Mouse (Mus musculus): Measurements from ENCODE around the gene Mrpl42.
A peak's percentile ranks its signal among the peaks of the same experiment; 100 is the strongest.

The Mrpl42 gene

GRCm38 (mm10) chr10:95514656-95515292 lies 13.0 kb upstream of the Mrpl42 start, which contains the start of gene Ube2n:
Ube2n (plus strand) TSS chr10:95515145.
- DNase-seq: peak; percentile 97

GRCm38 (mm10) chr10:95513768-95514556 lies 12.2 kb upstream of the Mrpl42 start:
- no peak for DNase-seq

- DNase-seq: no peak
Observed at GRCm38 (mm10) chr10:95512635-95513034, 10.9 kb upstream of the Mrpl42 start.

- DNase-seq: no peak
Observed at GRCm38 (mm10) chr10:95509263-95509662, 7.5 kb upstream of the Mrpl42 start.

- peak; percentile 36 for DNase-seq
Observed at GRCm38 (mm10) chr10:95508793-95509192, 7.1 kb upstream of the Mrpl42 start.

GRCm38 (mm10) chr10:95508126-95508525 lies 6.4 kb upstream of the Mrpl42 start:
- no peak for DNase-seq

GRCm38 (mm10) chr10:95504341-95504740 lies 2.6 kb upstream of the Mrpl42 start:
- no peak for DNase-seq

- no peak for DNase-seq
Observed at GRCm38 (mm10) chr10:95503443-95504235, 1.9 kb upstream of the Mrpl42 start.

- DNase-seq: no peak
Observed at GRCm38 (mm10) chr10:95501033-95501432, 707 bp downstream of the Mrpl42 start.

- DNase-seq: no peak
Observed at GRCm38 (mm10) chr10:95494268-95494667, 7.5 kb downstream of the Mrpl42 start.

GRCm38 (mm10) chr10:95489653-95490052 lies 12.1 kb downstream of the Mrpl42 start:
- DNase-seq: peak; percentile 42

- no peak for DNase-seq
Observed at GRCm38 (mm10) chr10:95477516-95477915, 24.2 kb downstream of the Mrpl42 start.

- DNase-seq: peak; percentile 89
Observed at GRCm38 (mm10) chr10:95475923-95476322, 25.8 kb downstream of the Mrpl42 start.

GRCm38 (mm10) chr10:95471889-95472547 lies 29.7 kb downstream of the Mrpl42 start:
- DNase-seq: no peak

GRCm38 (mm10) chr10:95471186-95471585 lies 30.6 kb downstream of the Mrpl42 start:
- DNase-seq: no peak

GRCm38 (mm10) chr10:95468894-95469293 lies 32.8 kb downstream of the Mrpl42 start:
- no peak for DNase-seq

- DNase-seq: peak; percentile 49
Observed at GRCm38 (mm10) chr10:95465485-95465896, 36.2 kb downstream of the Mrpl42 start.

GRCm38 (mm10) chr10:95464527-95464926 lies 37.2 kb downstream of the Mrpl42 start:
- DNase-seq: no peak

- no peak for DNase-seq
Observed at GRCm38 (mm10) chr10:95462231-95462630, 39.5 kb downstream of the Mrpl42 start.

- DNase-seq: no peak
Observed at GRCm38 (mm10) chr10:95461053-95461553, 40.6 kb downstream of the Mrpl42 start.

GRCm38 (mm10) chr10:95458050-95458806 lies 43.5 kb downstream of the Mrpl42 start:
- peak; percentile 71 for DNase-seq

Data from lung, postnatal 36 days (tissue).